Mouse (Mus musculus) embryonic fibroblast, embryonic 13.5 days (primary cell): Measurements from ENCODE around the gene Napsa. TPM values are rescaled to one million over a fixed set of nuclear protein-coding genes. Genes with fewer than 3 reads are reported as not detected.

Source experiments
- H3K27ac ChIP-seq: 2 replicates; pipeline ENCODE4 v1.5.1; 2012; ENCODE audit warnings: low read length, control low read depth, inconsistent platforms; ENCODE audit not compliant: insufficient read depth
- H3K4me1 ChIP-seq: 2 replicates; pipeline ENCODE4 v1.6.1; 2011; ENCODE audit warnings: low read length; ENCODE audit not compliant: control insufficient read depth, insufficient read depth
- H3K4me3 ChIP-seq: 2 replicates; pipeline ENCODE4 v1.5.1; 2011; ENCODE audit warnings: mild to moderate bottlenecking, control low read depth, low read length; ENCODE audit not compliant: insufficient read depth
- CTCF ChIP-seq: IDR thresholded peaks from 2 replicates; pipeline ENCODE4 v1.5.1; 2011; ENCODE audit warnings: mild to moderate bottlenecking, control low read depth, low read length, moderate library complexity, borderline replicate concordance; ENCODE audit not compliant: insufficient read depth
- POLR2A ChIP-seq: IDR thresholded peaks from 2 replicates; pipeline ENCODE4 v1.6.1; 2011; ENCODE audit warnings: low read depth, mild to moderate bottlenecking, control low read depth, low read length, moderate library complexity
- polyA plus RNA-seq: library from polyadenylated mRNA; stranded (reverse); fragments of >200 nt; gene quantifications from 2 replicates; pipeline ENCODE4 v1.2.4, GENCODE M21; 2011; ENCODE audit warnings: low read depth; ENCODE audit not compliant: missing spikeins, insufficient read length

Gene Napsa
- polyA plus RNA-seq, 1 experiment: not detected

DNA sequence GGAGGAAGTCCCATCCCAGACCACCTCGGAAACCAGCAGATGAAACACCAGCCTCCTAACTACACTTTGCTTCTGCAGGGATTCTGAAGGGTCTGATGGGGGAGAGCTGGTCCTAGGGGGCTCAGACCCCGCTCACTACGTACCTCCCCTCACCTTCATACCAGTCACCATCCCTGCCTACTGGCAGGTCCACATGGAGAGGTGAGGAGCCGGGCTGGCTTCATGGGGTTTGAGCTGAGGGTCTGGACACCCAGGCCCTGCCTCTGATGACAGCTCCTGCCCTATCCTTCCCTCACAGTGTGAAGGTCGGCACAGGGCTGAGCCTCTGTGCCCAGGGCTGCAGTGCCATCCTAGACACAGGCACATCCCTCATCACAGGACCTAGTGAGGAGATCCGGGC is 12.7 kb downstream of the Napsa start:
- Histone ChIP-seq H3K4me3 (no peak overlapping the region), H3K27ac (no peak overlapping the region), H3K4me1 (no peaks in the 10 kb centered on the region)
- TF ChIP-seq POLR2A: no peak
- no peak for TF ChIP-seq CTCF

DNA sequence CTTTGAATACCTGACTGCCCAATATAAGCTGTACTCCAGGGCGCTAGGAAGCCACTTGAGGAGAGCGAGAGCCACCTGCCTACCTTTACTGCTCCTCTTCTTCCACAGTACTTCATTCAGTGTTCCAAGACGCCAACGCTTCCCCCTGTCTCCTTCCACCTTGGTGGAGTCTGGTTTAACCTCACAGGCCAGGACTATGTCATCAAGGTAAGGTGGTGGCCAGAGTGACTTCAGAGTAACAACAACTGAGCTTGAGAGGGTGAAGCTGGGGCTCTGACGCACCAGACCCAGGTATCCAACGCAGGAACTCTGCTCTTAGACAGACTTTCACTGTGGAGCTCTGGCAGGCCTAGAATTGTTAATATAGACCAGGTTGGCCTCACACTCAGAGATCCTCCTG is 13.4 kb downstream of the Napsa start:
- no peak for TF ChIP-seq CTCF
- TF ChIP-seq POLR2A: no peak
- Histone ChIP-seq H3K4me1 (no peaks in the 10 kb centered on the region), H3K4me3 (no peak overlapping the region), H3K27ac (no peak overlapping the region)

DNA sequence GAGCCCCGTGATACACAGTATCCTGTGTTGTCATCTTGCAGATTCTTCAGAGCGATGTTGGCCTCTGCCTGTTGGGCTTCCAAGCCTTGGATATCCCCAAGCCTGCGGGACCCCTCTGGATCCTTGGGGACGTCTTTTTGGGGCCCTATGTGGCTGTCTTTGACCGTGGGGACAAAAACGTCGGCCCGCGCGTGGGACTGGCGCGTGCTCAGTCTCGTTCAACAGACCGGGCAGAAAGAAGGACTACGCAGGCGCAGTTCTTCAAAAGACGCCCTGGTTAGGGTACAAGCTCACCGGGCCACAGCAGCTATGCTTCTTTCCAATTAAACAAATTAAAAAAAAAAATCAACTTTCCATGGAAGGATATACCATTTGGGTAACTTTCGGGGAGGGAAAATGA is 14.3 kb downstream of the Napsa start:
- no peak overlapping the region for H3K27ac ChIP-seq
- no peaks in the 10 kb centered on the region for H3K4me1 ChIP-seq
- no peak overlapping the region for H3K4me3 ChIP-seq
- TF ChIP-seq POLR2A: no peak
- no peak for TF ChIP-seq CTCF

- H3K27ac ChIP-seq: no peak overlapping the region
- no peak overlapping the region for H3K4me3 ChIP-seq
- H3K4me1 ChIP-seq: no peaks in the 10 kb centered on the region
- TF ChIP-seq CTCF (no peak), POLR2A (no peak)
Observed at GRCm38 (mm10) chr7:44586930-44587329, 14.8 kb downstream of the Napsa start.

GRCm38 (mm10) chr7:44587676-44588075 is 15.5 kb downstream of the Napsa start:
- TF ChIP-seq CTCF (no peak), POLR2A (no peak)
- no peaks in the 10 kb centered on the region for H3K4me1 ChIP-seq
- no peak overlapping the region for H3K27ac ChIP-seq
- H3K4me3 ChIP-seq: no peak overlapping the region

DNA sequence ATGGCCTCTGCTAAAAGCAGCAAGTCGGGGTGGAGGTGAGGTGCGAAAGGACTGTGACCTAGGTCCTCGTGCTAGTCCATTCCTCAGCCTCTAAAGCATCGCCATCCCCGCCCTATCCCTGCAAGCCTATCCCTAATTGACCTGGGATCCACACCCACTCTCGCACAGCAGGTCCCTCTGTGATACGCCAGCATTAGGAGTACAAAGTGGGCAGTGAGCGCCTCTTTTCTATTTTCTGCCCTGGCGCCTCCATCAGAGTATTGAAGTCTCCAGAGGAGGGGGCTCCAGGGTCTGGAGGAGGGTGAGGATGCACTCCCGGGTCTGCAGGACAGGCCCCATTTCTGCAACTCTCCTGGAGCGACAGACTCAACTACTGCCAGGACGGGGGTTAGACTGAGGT is 16.2 kb downstream of the Napsa start:
- no peaks in the 10 kb centered on the region for H3K4me1 ChIP-seq
- H3K27ac ChIP-seq: no peak overlapping the region
- no peak for TF ChIP-seq CTCF
- TF ChIP-seq POLR2A: no peak
- no peak overlapping the region for H3K4me3 ChIP-seq

GRCm38 (mm10) chr7:44589149-44589548 is 17.0 kb downstream of the Napsa start:
- no peaks in the 10 kb centered on the region for H3K4me1 ChIP-seq
- H3K27ac ChIP-seq: no peak overlapping the region
- TF ChIP-seq CTCF (no peak), POLR2A (no peak)
- no peak overlapping the region for H3K4me3 ChIP-seq

GRCm38 (mm10) chr7:44589946-44590345 is 17.8 kb downstream of the Napsa start:
- Histone ChIP-seq H3K4me1 (no peaks in the 10 kb centered on the region), H3K27ac (no peak overlapping the region), H3K4me3 (no peak overlapping the region)
- TF ChIP-seq CTCF (no peak), POLR2A (no peak)

- peak within 1 kb of the TSS; percentile 35 for H3K4me3 ChIP-seq
- no peak within 1 kb of the TSS for H3K27ac ChIP-seq
- no peaks in the 10 kb centered on the region for H3K4me1 ChIP-seq
- TF ChIP-seq CTCF (no peak), POLR2A (peak; percentile 40; the same call in 1 of the 2 replicates)
Observed at GRCm38 (mm10) chr7:44590402-44591347, 18.5 kb downstream of the Napsa start, which contains the start of gene Kcnc3. Gene Kcnc3 (plus strand): TSS chr7:44590664.
